Mouse (Mus musculus): ENCODE results near the gene Tubgcp6.

Gene Tubgcp6

GRCm38 (mm10) chr15:89141905-89142304 lies 19.0 kb upstream of the Tubgcp6 start:
- DNase-seq (ENCODE audit: low read depth, low spot score), result no peak

- no peak for DNase-seq (ENCODE audit: low read depth, low spot score)
These were observed 18.5 kb upstream of the Tubgcp6 start for GRCm38 (mm10) chr15:89141443-89141842.

GRCm38 (mm10) chr15:89140659-89141252 lies 17.8 kb upstream of the Tubgcp6 start, which contains the start of gene Mapk12:
Mapk12 (minus strand) TSS chr15:89140703.
- no peak for DNase-seq (ENCODE audit: low read depth, low spot score)

GRCm38 (mm10) chr15:89140048-89140658 lies 17.2 kb upstream of the Tubgcp6 start:
- DNase-seq (ENCODE audit: low read depth, low spot score), result no peak

DNA sequence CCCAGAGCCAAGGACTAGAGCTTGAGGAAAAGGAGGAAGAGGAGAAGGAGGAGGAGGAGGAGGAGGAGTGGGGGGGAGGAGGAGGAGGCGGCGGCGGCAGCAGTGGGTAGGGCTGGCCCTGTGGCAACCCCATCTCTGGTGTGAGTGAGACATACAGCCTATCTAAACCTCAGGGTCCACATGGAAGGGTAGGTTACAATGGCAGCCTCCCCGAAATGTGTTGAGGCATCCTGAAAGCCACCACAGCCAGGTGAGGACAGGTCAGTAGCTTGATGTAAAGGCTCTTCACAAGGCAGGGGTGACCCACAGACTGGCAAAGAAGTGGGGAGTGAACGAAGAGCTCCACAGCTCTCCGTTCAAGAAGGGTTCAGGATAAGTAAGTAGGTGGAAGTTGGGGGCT lies 15.6 kb upstream of the Tubgcp6 start:
- DNase-seq (ENCODE audit: low read depth, low spot score), result no peak

GRCm38 (mm10) chr15:89138046-89138405 lies 15.1 kb upstream of the Tubgcp6 start:
- no peak for DNase-seq (ENCODE audit: low read depth, low spot score)

- no peak for DNase-seq (ENCODE audit: low read depth, low spot score)
These were observed 14.6 kb upstream of the Tubgcp6 start for GRCm38 (mm10) chr15:89137378-89138045.

GRCm38 (mm10) chr15:89136461-89137155 lies 13.7 kb upstream of the Tubgcp6 start:
- no peak for DNase-seq (ENCODE audit: low read depth, low spot score)

DNA sequence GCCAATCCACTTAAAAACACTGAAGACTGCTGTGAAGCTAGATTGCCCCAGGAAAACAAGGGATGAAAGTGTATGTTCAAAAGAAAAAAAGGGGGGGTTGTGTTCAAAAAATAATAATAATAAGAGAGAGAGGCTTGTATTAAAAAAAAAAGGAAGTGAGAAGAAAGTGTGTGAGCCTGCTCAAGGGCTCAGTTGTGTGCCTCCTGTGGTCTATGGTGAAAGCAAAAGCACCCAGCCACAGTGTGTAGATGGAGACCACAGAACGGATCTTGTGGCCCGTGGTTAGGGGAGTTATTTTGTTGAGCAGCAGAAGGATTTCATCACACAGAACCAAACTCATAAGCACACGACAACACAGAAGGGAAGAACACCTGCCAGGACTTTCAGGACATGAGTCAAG lies 8.4 kb upstream of the Tubgcp6 start:
- no peak for DNase-seq (ENCODE audit: low read depth, low spot score)

GRCm38 (mm10) chr15:89130245-89130644 lies 7.3 kb upstream of the Tubgcp6 start:
- no peak for DNase-seq (ENCODE audit: low read depth, low spot score)

DNA sequence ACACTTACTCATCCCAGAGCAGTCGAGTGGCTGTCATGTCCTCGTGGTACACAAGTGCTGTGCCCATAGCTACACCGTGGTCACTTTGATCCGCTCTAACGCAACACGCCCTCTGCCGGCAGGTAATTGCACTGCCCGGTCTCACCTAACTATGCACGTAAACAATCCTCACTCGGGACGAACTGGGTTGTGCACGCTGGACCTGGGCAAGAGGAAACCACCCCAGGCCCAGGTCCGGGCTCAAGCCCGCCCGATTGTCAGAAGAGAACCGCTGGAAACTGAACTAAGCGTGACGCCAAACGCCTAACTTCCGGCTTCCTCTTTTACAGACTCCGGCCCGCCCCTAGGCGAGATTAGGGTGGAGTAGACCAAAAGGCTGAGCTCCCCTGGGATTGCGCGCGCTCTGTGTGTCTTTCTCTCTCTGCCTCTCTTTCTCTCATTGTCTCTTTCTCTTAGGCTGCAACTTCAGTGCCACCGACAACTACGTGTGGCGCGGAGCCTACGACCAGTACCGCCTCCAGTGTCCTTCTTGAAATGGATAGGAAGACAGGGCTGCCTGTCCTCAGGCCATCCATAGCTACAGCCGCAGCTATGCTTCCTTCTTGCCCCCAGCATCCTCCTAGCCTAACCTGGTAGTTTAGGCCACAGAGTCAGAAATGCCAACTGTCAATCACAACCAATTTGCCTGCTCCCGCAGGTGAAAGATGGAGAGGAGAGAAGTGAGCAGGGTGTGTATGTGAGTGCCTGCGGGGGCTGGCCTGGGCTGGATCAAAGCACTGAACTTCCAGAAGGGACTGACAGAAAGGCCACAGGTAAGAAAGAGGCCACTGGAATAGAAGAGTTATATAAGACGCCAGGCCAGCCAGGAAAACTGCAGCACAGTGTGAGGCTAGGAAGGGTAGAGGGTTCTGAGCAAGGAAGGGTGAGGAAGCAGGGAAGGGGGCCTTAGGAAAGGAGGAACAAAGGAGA lies 5.8 kb upstream of the Tubgcp6 start, which contains the start of gene Hdac10:
Hdac10 (minus strand) TSS at position 319 of the 969 bp plus-strand sequence.
- peak; percentile 78 for DNase-seq (ENCODE audit: low read depth, low spot score)

DNA sequence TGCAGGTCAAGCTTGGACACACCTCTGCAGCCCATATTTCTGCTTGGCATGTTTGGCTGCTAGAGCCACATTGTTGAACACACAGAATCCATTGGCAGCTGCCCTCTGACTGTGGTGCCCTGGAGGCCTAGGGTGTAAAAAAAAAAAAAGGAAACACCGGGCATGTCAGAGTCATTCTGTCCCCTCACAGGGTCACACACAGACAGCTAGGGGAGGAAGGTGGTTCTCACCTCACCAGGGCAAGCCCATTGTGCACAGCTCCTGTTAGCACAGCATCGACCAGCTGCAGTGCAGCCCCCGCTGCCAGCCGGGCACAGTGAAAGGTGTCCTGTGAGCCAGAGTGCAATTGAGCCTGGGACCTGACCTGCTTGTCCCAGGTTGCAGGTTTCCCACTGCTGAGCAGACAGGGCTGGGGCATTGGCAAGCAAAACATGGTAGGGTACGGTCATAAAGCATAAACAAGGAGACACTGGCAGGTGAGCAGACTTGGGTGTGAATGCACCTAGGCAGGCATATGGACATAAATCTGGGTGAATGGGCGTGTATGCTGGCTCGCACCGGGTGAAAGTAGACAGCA lies 4.5 kb upstream of the Tubgcp6 start:
- DNase-seq (ENCODE audit: low read depth, low spot score), result no peak

DNA sequence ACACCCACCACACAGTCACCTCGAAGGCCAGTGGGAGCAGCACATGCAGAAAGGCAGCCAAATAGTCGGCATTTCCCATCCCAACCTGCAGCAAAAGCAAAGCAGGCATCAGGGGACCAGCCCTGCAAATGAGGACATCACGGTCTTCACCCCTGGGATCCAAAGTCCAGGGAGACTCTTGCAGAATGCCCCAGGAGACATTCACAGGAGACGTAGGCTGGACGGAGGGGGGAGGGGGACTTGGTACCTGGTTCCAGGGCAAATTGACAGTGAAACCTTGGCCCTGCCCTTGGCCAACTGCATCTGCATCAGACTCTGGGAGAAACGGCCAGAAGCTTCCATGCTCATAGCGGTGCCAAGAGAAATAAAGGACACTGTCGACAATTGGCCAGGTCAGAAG lies 3.7 kb upstream of the Tubgcp6 start:
- no peak for DNase-seq (ENCODE audit: low read depth, low spot score)

GRCm38 (mm10) chr15:89125351-89125750 lies 2.4 kb upstream of the Tubgcp6 start:
- no peak for DNase-seq (ENCODE audit: low read depth, low spot score)

GRCm38 (mm10) chr15:89124312-89124711 lies 1.4 kb upstream of the Tubgcp6 start:
- no peak for DNase-seq (ENCODE audit: low read depth, low spot score)

DNA sequence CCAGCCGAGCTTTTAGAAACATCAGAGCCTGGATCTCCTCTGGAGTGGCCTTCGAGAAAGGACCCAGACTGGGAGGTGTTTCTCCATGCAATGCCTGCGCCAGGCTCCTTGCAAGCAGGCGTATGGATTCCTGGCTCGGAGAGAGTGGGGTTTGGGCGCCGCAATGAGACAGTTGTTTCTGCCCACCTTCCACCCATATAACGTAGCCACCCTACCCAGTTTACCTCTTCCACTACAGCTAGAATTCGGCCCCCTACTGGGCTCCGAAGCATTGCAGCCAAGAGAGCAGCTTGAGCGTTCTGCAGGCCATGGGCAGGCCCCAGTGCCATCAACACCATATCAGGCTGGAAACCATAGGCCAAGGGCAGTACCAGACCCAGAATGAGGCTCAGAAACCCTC lies 683 bp upstream of the Tubgcp6 start:
- DNase-seq (ENCODE audit: low read depth, low spot score), result no peak

- DNase-seq (ENCODE audit: low read depth, low spot score), result no peak
These were observed 4.9 kb downstream of the Tubgcp6 start for GRCm38 (mm10) chr15:89118007-89118406.

DNA sequence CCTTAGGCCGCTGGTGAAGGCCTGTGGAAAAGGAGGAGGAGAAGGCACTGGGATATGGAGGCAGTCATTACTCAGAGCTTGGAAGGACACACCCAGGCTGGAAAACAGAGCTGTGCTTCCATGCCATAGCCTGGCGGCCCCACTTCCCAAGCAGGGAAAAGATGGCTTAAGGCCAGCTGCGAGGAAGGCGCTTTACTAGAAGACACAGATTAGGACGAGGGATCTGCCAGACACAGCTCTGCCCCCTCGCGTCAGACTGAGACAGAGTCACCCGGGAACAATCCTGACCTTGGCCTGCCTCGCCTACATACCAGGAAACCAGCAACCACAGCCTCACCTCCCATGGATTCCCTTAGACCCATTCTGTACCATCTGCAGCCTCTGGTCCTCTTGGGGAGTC lies 12.8 kb downstream of the Tubgcp6 start:
- DNase-seq (ENCODE audit: low read depth, low spot score), result no peak

- DNase-seq (ENCODE audit: low read depth, low spot score), result no peak
These were observed 15.9 kb downstream of the Tubgcp6 start for GRCm38 (mm10) chr15:89106976-89107375.

DNA sequence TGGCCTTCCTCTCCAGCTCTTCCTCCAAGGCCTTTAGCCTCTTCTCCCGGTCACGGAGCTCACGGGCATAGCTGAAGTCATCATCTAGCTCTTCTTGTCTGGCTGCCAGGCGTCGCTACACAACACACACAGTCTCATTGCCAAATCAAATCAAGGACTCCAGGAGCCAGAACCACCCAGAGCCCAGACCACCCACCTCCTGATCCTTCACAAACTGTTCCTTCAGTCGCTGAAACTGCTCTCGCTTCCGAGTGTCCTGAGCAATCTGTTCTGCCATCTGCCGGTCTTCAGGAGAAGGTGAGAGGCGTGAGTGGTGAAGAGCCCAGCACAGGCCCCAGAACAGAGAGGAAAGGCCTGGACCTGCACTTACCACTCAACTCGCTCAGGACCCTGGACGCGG lies 16.8 kb downstream of the Tubgcp6 start:
- DNase-seq (ENCODE audit: low read depth, low spot score), result no peak

DNA sequence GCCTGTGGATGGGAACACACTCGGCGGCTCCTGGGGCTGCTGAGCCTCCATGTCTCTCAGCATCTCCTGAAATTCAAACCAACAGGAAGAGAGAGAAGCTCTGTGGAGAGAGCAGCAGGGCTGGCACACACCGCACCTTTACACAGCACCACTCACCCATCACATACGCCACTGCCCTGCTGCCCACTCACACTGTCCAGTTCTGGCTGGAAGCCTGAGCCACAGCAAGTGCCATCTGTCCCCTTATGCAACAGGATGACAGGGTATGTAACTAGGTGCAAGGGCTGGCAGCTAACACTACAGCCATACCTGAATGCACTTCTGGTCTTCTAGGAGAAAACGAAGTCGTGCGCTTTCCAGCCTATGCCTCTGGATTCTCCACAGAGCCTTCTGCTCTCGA lies 18.5 kb downstream of the Tubgcp6 start:
- DNase-seq (ENCODE audit: low read depth, low spot score), result no peak

All from c-Kit-negative CD71-positive TER-119-positive erythroid progenitor cells, embryonic 14.5 days (primary cell).